Mouse (Mus musculus) forebrain, embryonic 16.5 days (tissue): ENCODE data around the gene 1700056E22Rik. TPM values are rescaled to one million over a fixed set of nuclear protein-coding genes. Genes with fewer than 3 reads are reported as not detected.

ENCODE experiments used
- ATAC-seq: fragments of 200-750 bp; cut with Nextera tagmentation; 2 replicates; pipeline ENCODE4 v1.8.0; 2017; ENCODE audit warnings: mild to moderate bottlenecking, moderate library complexity
- H3K27ac ChIP-seq: fragments of 300-500 bp; sonication (generic); 2 replicates; pipeline ENCODE4 v1.5.1; 2014; ENCODE audit warnings: low read length, control low read depth
- H3K27me3 ChIP-seq: fragments of 300-500 bp; sonication (generic); replicated peaks from 2 replicates; pipeline ENCODE4 v1.6.1; 2014; ENCODE audit warnings: low read length; ENCODE audit not compliant: control insufficient read depth, insufficient read depth
- H3K36me3 ChIP-seq: fragments of 300-500 bp; sonication (generic); 2 replicates; pipeline ENCODE4 v1.6.1; 2014; ENCODE audit not compliant: control insufficient read depth, insufficient read depth
- H3K4me1 ChIP-seq: fragments of 300-500 bp; sonication (generic); replicated peaks from 2 replicates; pipeline ENCODE4 v1.6.1; 2014; ENCODE audit warnings: low read length; ENCODE audit not compliant: control insufficient read depth, insufficient read depth
- H3K4me2 ChIP-seq: fragments of 300-500 bp; sonication (generic); 2 replicates; pipeline ENCODE4 v1.6.1; 2014; ENCODE audit warnings: mild to moderate bottlenecking, low read length, control low read depth
- H3K4me3 ChIP-seq: fragments of 300-500 bp; sonication (generic); replicated peaks from 2 replicates; pipeline ENCODE4 v1.5.1; 2014; ENCODE audit warnings: mild to moderate bottlenecking, low read length, control low read depth
- H3K9ac ChIP-seq: fragments of 300-500 bp; sonication (generic); replicated peaks from 2 replicates; pipeline ENCODE4 v1.6.1; 2014; ENCODE audit warnings: low read depth, low read length, control low read depth
- H3K9me3 ChIP-seq: fragments of 300-500 bp; sonication (generic); 2 replicates; pipeline ENCODE4 v1.6.1; 2016; ENCODE audit warnings: low read length; ENCODE audit not compliant: control insufficient read depth
- WGBS: fragments of 180-500 bp; shearing (Covaris S2); extraction: QIAGEN DNeasy Blood & Tissue Kit; methylation state at CpG from one replicate; pipeline ENCODE4 v1.1.7; 2014; 5-methylcytosine and 5-hydroxymethylcytosine counted together
- polyA plus RNA-seq: library from polyadenylated mRNA; unstranded; fragments of >200 nt; fragmentation: Nextera tagmentation; extraction: Ambion mirVana; gene quantifications from 2 replicates; pipeline ENCODE4 v1.2.1, GENCODE M21; 2015

Gene 1700056E22Rik
- polyA plus RNA-seq, 1 experiment from 2014 or later = 0.73 TPM

DNA sequence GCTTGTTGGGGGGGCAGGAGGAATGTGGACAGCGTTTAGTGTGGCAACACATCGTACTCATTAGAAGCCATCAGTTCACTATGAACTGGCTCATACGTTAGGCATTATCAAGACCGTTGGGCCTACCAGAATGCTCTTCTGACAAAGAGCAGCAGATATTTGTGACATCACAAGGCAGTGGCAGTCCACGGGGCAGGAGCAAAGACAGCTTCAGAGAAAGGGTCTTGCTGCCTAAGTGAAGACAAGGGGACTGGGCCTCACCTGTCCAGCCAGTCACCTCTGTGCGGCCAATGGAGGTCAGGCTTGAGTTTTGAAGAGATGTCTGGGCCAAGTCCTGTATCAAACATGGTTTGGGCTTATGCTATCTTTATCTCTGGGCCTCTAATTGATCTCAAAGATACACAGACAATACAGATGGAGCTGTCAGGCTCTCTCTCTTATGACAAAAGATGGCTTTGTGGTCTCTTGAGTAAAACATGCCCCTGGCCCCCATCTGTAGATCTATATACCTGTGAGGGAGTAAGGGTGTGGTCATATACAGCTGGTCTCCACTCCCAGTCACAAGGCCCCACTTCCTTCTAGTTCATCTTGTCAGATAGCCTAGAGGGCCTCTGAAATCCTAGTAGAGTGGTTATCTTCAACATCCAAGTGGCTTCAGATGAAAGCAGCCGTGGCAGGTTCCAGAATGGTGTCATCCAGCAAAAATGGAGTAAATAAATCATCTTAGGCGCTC is 3.9 kb downstream of the 1700056E22Rik start:
- Histone ChIP-seq H3K36me3 (no peaks in the 10 kb centered on the region), H3K9ac (no peak overlapping the region), H3K27me3 (no peaks in the 10 kb centered on the region), H3K9me3 (no peaks in the 10 kb centered on the region), H3K4me3 (no peak overlapping the region), H3K27ac (no peak overlapping the region), H3K4me1 (peaks cover 11% of the 10 kb centered on the region; the same call in 1 of the 2 replicates), H3K4me2 (no peak overlapping the region)
- no peak for ATAC-seq
- WGBS = 95% methylated on average over 8 of the region's 8 CpGs

GRCm38 (mm10) chr1:184027039-184027438 is 7.1 kb downstream of the 1700056E22Rik start:
- Histone ChIP-seq H3K9ac (no peak overlapping the region), H3K4me1 (no peaks in the 10 kb centered on the region), H3K4me3 (no peak overlapping the region), H3K27ac (no peak overlapping the region), H3K27me3 (no peaks in the 10 kb centered on the region), H3K4me2 (no peak overlapping the region), H3K9me3 (no peaks in the 10 kb centered on the region), H3K36me3 (no peaks in the 10 kb centered on the region)
- WGBS = 96% methylated on average over 3 of the region's 3 CpGs
- no peak for ATAC-seq

GRCm38 (mm10) chr1:184025079-184025478 is 9.0 kb downstream of the 1700056E22Rik start:
- no peaks in the 10 kb centered on the region for H3K36me3 ChIP-seq
- no peaks in the 10 kb centered on the region for H3K4me1 ChIP-seq
- H3K27me3 ChIP-seq = no peaks in the 10 kb centered on the region
- H3K4me3 ChIP-seq = no peak overlapping the region
- ATAC-seq = no peak
- no peaks in the 10 kb centered on the region for H3K9me3 ChIP-seq
- H3K9ac ChIP-seq = no peak overlapping the region
- H3K27ac ChIP-seq = no peak overlapping the region
- 91% methylated on average over 5 of the region's 5 CpGs for WGBS
- H3K4me2 ChIP-seq = no peak overlapping the region

DNA sequence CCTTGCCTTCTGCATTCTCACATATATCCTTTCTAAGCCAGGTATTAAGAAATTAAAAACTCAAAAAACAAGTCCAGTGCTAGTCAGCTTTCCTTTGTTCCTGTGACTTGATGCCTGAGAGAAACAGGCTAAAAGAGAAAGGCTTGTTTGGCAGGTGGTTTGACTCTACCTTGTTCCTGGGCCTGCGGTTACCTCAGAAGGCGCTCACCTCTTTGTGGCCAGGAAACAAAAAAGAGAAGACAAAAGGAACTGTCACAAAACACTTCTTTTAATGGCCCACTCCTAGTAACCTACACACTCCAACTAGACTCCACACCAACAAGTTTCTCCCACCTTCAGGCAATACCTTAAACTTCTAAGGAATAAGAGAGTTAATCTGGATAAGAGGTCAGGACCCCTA is 9.5 kb downstream of the 1700056E22Rik start:
- H3K4me1 ChIP-seq = no peaks in the 10 kb centered on the region
- no peak overlapping the region for H3K27ac ChIP-seq
- H3K4me3 ChIP-seq = no peak overlapping the region
- no peaks in the 10 kb centered on the region for H3K36me3 ChIP-seq
- ATAC-seq = no peak
- H3K4me2 ChIP-seq = no peak overlapping the region
- H3K27me3 ChIP-seq = no peaks in the 10 kb centered on the region
- H3K9ac ChIP-seq = no peak overlapping the region
- H3K9me3 ChIP-seq = no peaks in the 10 kb centered on the region
- 93% methylated on average over 2 of the region's 2 CpGs for WGBS

- Histone ChIP-seq H3K27me3 (no peaks in the 10 kb centered on the region), H3K27ac (no peak overlapping the region), H3K4me3 (no peak overlapping the region), H3K4me2 (no peak overlapping the region), H3K36me3 (no peaks in the 10 kb centered on the region), H3K9ac (no peak overlapping the region), H3K9me3 (no peaks in the 10 kb centered on the region), H3K4me1 (no peaks in the 10 kb centered on the region)
- 52% methylated on average over 2 of the region's 2 CpGs for WGBS
- ATAC-seq = no peak
Measured at GRCm38 (mm10) chr1:184023971-184024370, 10.1 kb downstream of the 1700056E22Rik start.

GRCm38 (mm10) chr1:184019722-184020107 is 14.4 kb downstream of the 1700056E22Rik start:
- no peaks in the 10 kb centered on the region for H3K9me3 ChIP-seq
- no peak overlapping the region for H3K9ac ChIP-seq
- no peak overlapping the region for H3K27ac ChIP-seq
- no peak overlapping the region for H3K4me3 ChIP-seq
- no peaks in the 10 kb centered on the region for H3K36me3 ChIP-seq
- H3K27me3 ChIP-seq = no peaks in the 10 kb centered on the region
- H3K4me2 ChIP-seq = no peak overlapping the region
- no peak for ATAC-seq
- 54% methylated on average over 6 of the region's 6 CpGs for WGBS
- H3K4me1 ChIP-seq = no peaks in the 10 kb centered on the region

DNA sequence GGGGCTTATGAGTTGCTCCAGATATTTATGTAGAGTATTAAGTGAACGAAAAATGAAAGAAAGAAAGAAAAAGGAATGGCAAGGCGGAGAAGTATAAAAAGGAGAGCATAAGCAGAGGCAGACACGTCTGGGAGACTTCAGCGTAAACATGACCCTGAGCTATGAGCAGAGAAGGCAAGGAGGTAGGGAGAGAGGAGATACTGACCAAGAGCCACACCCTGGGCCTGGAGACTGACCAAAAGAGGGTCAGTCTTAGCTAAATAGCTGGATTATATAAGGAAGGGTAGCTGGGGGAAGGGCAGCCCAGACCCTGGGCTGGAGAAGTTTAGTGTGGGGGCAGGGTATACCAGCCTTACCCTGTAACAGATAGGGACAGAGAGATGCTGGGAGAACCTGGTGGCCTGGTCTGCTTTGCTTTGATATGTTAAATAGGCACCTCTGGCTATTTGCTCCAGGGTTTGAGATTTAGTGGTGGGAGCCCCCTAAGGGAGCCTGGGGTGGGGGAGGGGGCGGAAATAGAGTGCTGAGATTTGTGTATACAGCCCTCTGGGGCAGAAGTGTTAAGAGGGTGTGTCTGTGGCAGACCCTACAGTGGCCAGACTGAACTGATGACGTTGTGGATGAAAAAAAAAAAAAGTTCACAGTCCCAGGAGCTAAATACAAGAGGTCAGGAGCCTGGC is 14.9 kb downstream of the 1700056E22Rik start:
- H3K4me2 ChIP-seq = no peak overlapping the region

DNA sequence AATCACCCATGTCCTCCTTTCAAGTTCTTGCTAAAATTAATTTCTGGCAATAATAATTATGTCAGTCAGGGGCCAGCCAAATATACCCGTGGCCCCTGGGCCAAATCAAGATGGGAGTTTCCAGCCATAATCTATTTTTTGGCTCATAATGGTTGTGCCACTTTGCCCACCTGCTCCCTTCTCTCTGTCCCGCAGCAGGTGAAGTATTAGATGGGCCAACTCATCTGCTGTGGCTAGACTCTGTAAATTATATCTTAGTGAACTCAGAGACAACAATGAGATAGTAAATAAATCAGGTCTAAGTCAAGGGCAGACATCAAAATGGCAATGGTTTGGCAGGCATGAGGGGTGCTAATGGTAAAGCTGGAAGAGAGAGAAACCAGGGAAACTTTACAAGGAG is 16.5 kb downstream of the 1700056E22Rik start:
- Histone ChIP-seq H3K4me2 (no peak overlapping the region), H3K9me3 (no peaks in the 10 kb centered on the region), H3K27me3 (no peaks in the 10 kb centered on the region), H3K4me3 (no peak overlapping the region), H3K27ac (no peak overlapping the region), H3K4me1 (no peaks in the 10 kb centered on the region), H3K9ac (no peak overlapping the region), H3K36me3 (no peaks in the 10 kb centered on the region)
- 83% methylated on average over 2 of the region's 2 CpGs for WGBS
- ATAC-seq = no peak

More for the DNA sequence above, 14.9 kb downstream of the 1700056E22Rik start:
- H3K27me3 ChIP-seq = no peaks in the 10 kb centered on the region
- no peaks in the 10 kb centered on the region for H3K36me3 ChIP-seq
- no peak for ATAC-seq
- no peaks in the 10 kb centered on the region for H3K9me3 ChIP-seq
- no peak overlapping the region for H3K27ac ChIP-seq
- H3K9ac ChIP-seq = no peak overlapping the region
- no peak overlapping the region for H3K4me3 ChIP-seq
- no peaks in the 10 kb centered on the region for H3K4me1 ChIP-seq
- WGBS = 61% methylated on average over 6 of the region's 6 CpGs

DNA sequence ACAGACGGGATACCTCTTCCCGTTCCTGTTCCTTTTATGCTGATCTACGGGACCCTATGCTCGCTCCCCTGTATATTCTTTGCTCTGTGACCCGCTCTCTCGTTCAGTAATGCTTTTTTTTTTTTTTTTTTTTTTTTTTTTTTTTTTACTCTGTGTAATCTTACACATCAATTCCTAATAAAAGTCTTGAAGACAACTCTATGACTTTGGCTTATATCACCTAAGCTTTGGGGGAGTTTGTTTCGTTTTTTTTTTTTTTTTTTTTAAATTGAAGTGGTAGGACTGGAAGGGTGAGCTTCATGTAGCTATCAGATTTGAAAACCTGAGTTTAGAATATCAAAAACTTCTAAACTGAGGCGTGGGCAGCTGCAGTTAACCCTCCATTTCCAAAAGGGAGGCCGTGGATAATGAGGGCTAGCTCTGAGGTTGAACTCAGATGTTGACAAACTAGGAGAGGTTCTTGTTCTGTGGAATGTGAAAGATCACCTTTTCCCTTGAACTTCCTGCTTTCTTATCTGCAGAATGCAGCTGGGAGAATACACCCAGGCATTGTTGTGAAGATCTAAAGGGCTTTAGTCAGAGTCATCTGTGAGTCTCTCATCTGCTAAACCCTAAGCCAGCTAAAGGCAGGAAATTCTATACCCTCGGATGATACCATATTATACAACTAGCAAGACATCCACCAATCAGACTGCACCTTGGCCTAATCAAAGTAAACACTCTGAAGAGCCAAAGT is 17.9 kb downstream of the 1700056E22Rik start:
- Histone ChIP-seq H3K27me3 (no peaks in the 10 kb centered on the region), H3K4me1 (no peaks in the 10 kb centered on the region), H3K36me3 (no peaks in the 10 kb centered on the region), H3K27ac (no peak overlapping the region), H3K9me3 (no peaks in the 10 kb centered on the region), H3K4me3 (no peak overlapping the region), H3K9ac (no peak overlapping the region), H3K4me2 (no peak overlapping the region)
- 87% methylated on average over 10 of the region's 10 CpGs for WGBS
- ATAC-seq = no peak
